Mouse (Mus musculus) spleen, adult 10 weeks (tissue): ENCODE data around the gene Dlx2. TPM values are rescaled to one million over a fixed set of nuclear protein-coding genes. Genes with fewer than 3 reads are reported as not detected.

Experiments
- polyA plus RNA-seq: library from polyadenylated mRNA; stranded (reverse); fragments of 350-450 nt; fragmentation: Illumina TruSeq; extraction: RNeasy Lipid Tissue Mini Kit (QIAGEN cat#74804); gene quantifications from one replicate; pipeline ENCODE4 v1.2.3, GENCODE M21; 2015; ENCODE audit warnings: low replicate concordance; ENCODE audit not compliant: insufficient read depth

Gene Dlx2
- not detected for polyA plus RNA-seq

DNA sequence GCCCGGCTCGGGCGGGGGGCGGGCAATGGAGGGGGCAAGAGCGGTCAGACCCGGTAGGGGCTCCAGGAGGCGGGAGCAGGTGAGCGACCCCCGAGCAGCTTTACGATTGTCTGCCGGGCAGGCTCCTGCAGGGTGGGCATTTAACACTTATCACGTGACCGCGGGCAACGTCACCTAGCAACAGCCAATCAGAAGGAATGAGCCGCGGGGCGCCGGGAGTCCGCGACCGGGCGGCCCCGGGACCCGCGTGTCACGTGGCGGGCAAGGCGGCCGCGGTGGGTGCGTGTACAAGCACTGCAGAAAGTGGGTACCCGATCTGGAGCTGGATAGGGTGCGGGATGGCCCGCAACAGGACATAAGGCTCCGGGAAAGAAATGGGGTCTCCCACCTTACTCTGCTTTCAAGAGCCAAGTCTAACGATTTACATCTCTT, at the start of gene Dlx2:
TSS of gene Dlx2 (minus strand) at position 115 of the 432 bp plus-strand sequence.

DNA sequence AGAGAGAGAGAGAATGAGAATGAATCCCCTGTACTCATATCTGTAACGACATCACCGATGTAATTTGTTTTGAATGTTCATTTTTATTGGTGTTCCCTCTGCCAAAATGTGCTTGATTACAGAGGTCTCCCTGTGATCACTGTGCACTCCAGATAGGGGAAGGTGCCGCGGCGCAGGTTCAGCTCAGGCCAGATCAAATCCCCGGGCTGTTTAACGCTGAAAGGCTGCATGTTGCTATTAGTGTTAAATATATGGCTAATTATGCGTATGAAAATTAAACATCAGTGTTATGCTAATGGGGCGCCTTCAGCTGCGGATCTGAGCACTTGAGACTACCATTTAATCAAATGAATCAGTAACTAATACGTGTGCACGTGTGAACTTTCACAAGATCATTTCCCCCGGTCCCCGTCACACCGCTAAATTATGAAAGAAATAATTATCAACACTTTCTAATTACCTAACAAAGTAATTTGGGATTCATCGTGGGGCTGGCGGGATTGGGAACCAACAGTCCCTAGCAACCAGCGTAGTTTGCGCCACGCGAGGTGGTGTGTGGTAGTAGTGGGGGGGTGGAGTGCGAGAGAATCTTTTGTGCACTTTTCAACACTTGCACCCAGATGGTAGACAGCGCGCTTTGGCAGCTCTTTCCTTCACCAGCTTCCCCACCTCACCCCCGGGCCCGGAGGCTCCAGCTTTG, 18.4 kb downstream of the Dlx2 start, which contains the start of gene Dlx1:
TSS of gene Dlx1 (plus strand) at position 100 of the 700 bp plus-strand sequence.

Other genes starting within 250 kb of the Dlx2 start
- 17.9 TPM for gene Slc25a12, start 179.0 kb downstream of the Dlx2 start, polyA plus RNA-seq
- 78.2 TPM for gene Hat1, start 157.8 kb downstream of the Dlx2 start, polyA plus RNA-seq
- gene Metap1d, start 93.5 kb downstream of the Dlx2 start, polyA plus RNA-seq = 54.0 TPM
- gene Dlx1, start 18.6 kb downstream of the Dlx2 start, polyA plus RNA-seq = not detected
- 77.0 TPM for gene Itga6, start 198.9 kb upstream of the Dlx2 start, polyA plus RNA-seq